In genomic region chr3:41602933-41603332, GRCm38 (mm10) we compare ENCODE assay signal across 11 mouse cellular contexts. TPM values are rescaled to one million over a fixed set of nuclear protein-coding genes. Genes with fewer than 3 reads are reported as not detected.
DNase-seq lines count a peak whose midpoint lies in the region; ATAC-seq and TF ChIP-seq lines count a peak whose summit lies in the region.
"Had no signal": no experiment of that assay in that cellular context is flagged by ENCODE, and none has a peak within 500 bp of the region (broad histone marks: within the 10 kb centered on the region; RNA-seq: fewer than 3 reads in every experiment).

No protein-coding gene starts in this region.

- TF ChIP-seq POLR2A in myocyte (IDR thresholded peaks at IDR 0.05; ENCODE audit: insufficient read length, low read depth) = no peak

- H3K4me3 ChIP-seq in heart, embryonic 16.5 days (ENCODE audit: low read length) = no peak overlapping the region
- no peak overlapping the region for H3K4me3 ChIP-seq in midbrain, embryonic 12.5 days
- H3K4me3 ChIP-seq in midbrain, embryonic 11.5 days (ENCODE audit: low read depth, low read length) = no peak overlapping the region
- no peak overlapping the region for H3K4me3 ChIP-seq in forebrain, embryonic 16.5 days (replicated peaks; ENCODE audit: low read length)
- H3K4me3 ChIP-seq in myocyte = no peak overlapping the region
- H3K4me3 ChIP-seq: layer of hippocampus, adult 2 months had no signal

- no peaks in the 10 kb centered on the region for H3K79me2 ChIP-seq in myocyte (ENCODE audit: control insufficient read depth, insufficient read depth)

- no peak for ATAC-seq in heart, embryonic 16.5 days (replicated peaks; ENCODE audit: extremely low read depth, insufficient read depth, low FRiP score)
- ATAC-seq in midbrain, embryonic 12.5 days (ENCODE audit: low FRiP score, low read depth) = no peak
- no peak for ATAC-seq in midbrain, embryonic 11.5 days (ENCODE audit: low FRiP score)
- ATAC-seq in forebrain, embryonic 16.5 days = 0 out of 2 replicates have a peak, but pooled peaks have one; percentile 1
- ATAC-seq: lung, postnatal 0 days had no signal

- 51% methylated on average over 10 of the region's 10 CpGs for WGBS in heart, embryonic 16.5 days
- WGBS in midbrain, embryonic 12.5 days = 53% methylated on average over 10 of the region's 10 CpGs
- WGBS in midbrain, embryonic 11.5 days = 62% methylated on average over 10 of the region's 10 CpGs
- 30% methylated on average over 10 of the region's 10 CpGs for WGBS in forebrain, embryonic 16.5 days

- no peak overlapping the region for H3K27ac ChIP-seq in heart, embryonic 16.5 days (ENCODE audit: low read length)
- H3K27ac ChIP-seq in midbrain, embryonic 12.5 days (replicated peaks) = peak overlapping the region; percentile 60; the same call in 1 of the 2 replicates
- H3K27ac ChIP-seq in midbrain, embryonic 11.5 days (ENCODE audit: low read depth, low read length) = no peak overlapping the region
- H3K27ac ChIP-seq in forebrain, embryonic 16.5 days (ENCODE audit: low read length) = no peak overlapping the region
- H3K27ac ChIP-seq: layer of hippocampus, adult 2 months had no signal

- H3K36me3 ChIP-seq in heart, embryonic 16.5 days (ENCODE audit: control insufficient read depth, insufficient read depth) = peaks cover 29% of the 10 kb centered on the region
- peaks cover 40% of the 10 kb centered on the region for H3K36me3 ChIP-seq in midbrain, embryonic 12.5 days
- H3K36me3 ChIP-seq in midbrain, embryonic 11.5 days (ENCODE audit: control insufficient read depth, insufficient read depth, low read length) = peaks cover 4% of the 10 kb centered on the region; the same call in 1 of the 2 replicates
- peaks cover 14% of the 10 kb centered on the region; the same call in 1 of the 2 replicates for H3K36me3 ChIP-seq in forebrain, embryonic 16.5 days (ENCODE audit: control insufficient read depth, insufficient read depth)
- peaks cover 19% of the 10 kb centered on the region for H3K36me3 ChIP-seq in myocyte (ENCODE audit: control insufficient read depth, insufficient read depth)

- no peaks in the 10 kb centered on the region for H3K9me3 ChIP-seq in heart, embryonic 16.5 days (replicated peaks; ENCODE audit: control insufficient read depth, low read length)
- H3K9me3 ChIP-seq in midbrain, embryonic 12.5 days = no peaks in the 10 kb centered on the region
- no peaks in the 10 kb centered on the region for H3K9me3 ChIP-seq in midbrain, embryonic 11.5 days (ENCODE audit: control insufficient read depth, low read length)
- H3K9me3 ChIP-seq in forebrain, embryonic 16.5 days (ENCODE audit: control insufficient read depth, low read length) = no peaks in the 10 kb centered on the region

- no peak overlapping the region for H3K4me2 ChIP-seq in heart, embryonic 16.5 days (ENCODE audit: low read depth, low read length)
- H3K4me2 ChIP-seq in midbrain, embryonic 12.5 days (replicated peaks) = no peak overlapping the region
- no peak overlapping the region for H3K4me2 ChIP-seq in midbrain, embryonic 11.5 days
- no peak overlapping the region for H3K4me2 ChIP-seq in forebrain, embryonic 16.5 days (ENCODE audit: low read length)
- peak overlapping the region; percentile 44 for H3K4me2 ChIP-seq in myocyte (ENCODE audit: low read depth)

- H3K27me3 ChIP-seq in heart, embryonic 16.5 days (ENCODE audit: control insufficient read depth, insufficient read depth, low read length) = no peaks in the 10 kb centered on the region
- no peaks in the 10 kb centered on the region for H3K27me3 ChIP-seq in midbrain, embryonic 12.5 days
- H3K27me3 ChIP-seq in midbrain, embryonic 11.5 days (ENCODE audit: control insufficient read depth, insufficient read depth, low read length) = no peaks in the 10 kb centered on the region
- no peaks in the 10 kb centered on the region for H3K27me3 ChIP-seq in forebrain, embryonic 16.5 days (replicated peaks; ENCODE audit: control insufficient read depth, insufficient read depth, low read length)
- no peaks in the 10 kb centered on the region for H3K27me3 ChIP-seq in myocyte (ENCODE audit: control insufficient read depth, insufficient read depth, insufficient read length)

- H3K9ac ChIP-seq in heart, embryonic 16.5 days (ENCODE audit: low read length) = peak overlapping the region; percentile 18; the same call in 1 of the 2 replicates
- H3K9ac ChIP-seq in midbrain, embryonic 12.5 days (replicated peaks) = no peak overlapping the region
- H3K9ac ChIP-seq in midbrain, embryonic 11.5 days (ENCODE audit: low read length) = no peak overlapping the region
- H3K9ac ChIP-seq in forebrain, embryonic 16.5 days (replicated peaks; ENCODE audit: low read depth, low read length) = no peak overlapping the region

- no peak overlapping the region for H3ac ChIP-seq in myocyte (ENCODE audit: control insufficient read depth, insufficient read length)

- peaks cover 45% of the 10 kb centered on the region for H3K4me1 ChIP-seq in heart, embryonic 16.5 days (ENCODE audit: control insufficient read depth, insufficient read depth, low read length)
- H3K4me1 ChIP-seq in midbrain, embryonic 12.5 days = peaks cover 16% of the 10 kb centered on the region
- H3K4me1 ChIP-seq in midbrain, embryonic 11.5 days (ENCODE audit: control insufficient read depth, insufficient read depth, low read length) = peaks cover 9% of the 10 kb centered on the region; the same call in 1 of the 2 replicates
- H3K4me1 ChIP-seq in forebrain, embryonic 16.5 days (replicated peaks; ENCODE audit: control insufficient read depth, insufficient read depth, low read length) = peaks cover 9% of the 10 kb centered on the region

- intact Hi-C loops in heart, postnatal 36 days (cut with DNase I) = loop anchor here (5.0 kb wide), 1 partner anchor 421 kb away; no protein-coding TSS in a partner anchor

- no peak for DNase-seq in heart, postnatal 36 days
- no peak for DNase-seq in midbrain, embryonic 11.5 days (ENCODE audit: low spot score, missing footprints)
- DNase-seq in spleen, adult 12 weeks (ENCODE audit: low spot score) = no peak
- DNase-seq in natural killer cell, adult 2 months (ENCODE audit: low spot score in 2 of 2) = no peak
- DNase-seq: cerebellum, adult 18-20 months had no signal

TF ChIP-seq in myocyte, 11 proteins besides CTCF, POLR2A, EP300 and RAD21:
- no peak for TF ChIP-seq E2F4 (IDR thresholded peaks at IDR 0.05; ENCODE audit: insufficient read depth)
- TF ChIP-seq USF1 (IDR thresholded peaks at IDR 0.05; ENCODE audit: low read depth) = no peak
- TF ChIP-seq REST (IDR thresholded peaks at IDR 0.05; ENCODE audit: insufficient read depth, insufficient read length) = no peak
- TF ChIP-seq TCF3 (IDR thresholded peaks at IDR 0.05; ENCODE audit: insufficient read length, low read depth) = no peak
- TF ChIP-seq TCF12 (IDR thresholded peaks at IDR 0.05; ENCODE audit: insufficient read depth, poor library complexity, severe bottlenecking) = no peak
- TF ChIP-seq MYOD1 (IDR thresholded peaks at IDR 0.05; ENCODE audit: control insufficient read depth in 1 of 3, insufficient read length in 2 of 3, low read depth in 2 of 3) = no peak
- no peak for TF ChIP-seq CEBPB (IDR thresholded peaks at IDR 0.05; ENCODE audit: insufficient read depth, poor library complexity, severe bottlenecking)
- TF ChIP-seq SRF (IDR thresholded peaks at IDR 0.05; ENCODE audit: control insufficient read depth, insufficient read length, low read depth) = no peak
- TF ChIP-seq POLR2AphosphoS2 (IDR thresholded peaks at IDR 0.05; ENCODE audit: insufficient read length, low read depth) = no peak
- no peak for TF ChIP-seq MYOG (IDR thresholded peaks at IDR 0.05; ENCODE audit: control insufficient read depth in 1 of 3, insufficient read depth in 1 of 3, insufficient read length in 2 of 3, low read depth in 2 of 3)
TF ChIP-seq in myocyte: peak in this region for 0.

RNA-seq across cellular contexts. Expression of gene Jade1, which starts 47.4 kb away (rescaled TPM):
- 13.4 and 14.8 TPM in 2 replicates for polyA plus RNA-seq in heart, embryonic 16.5 days (2015; fragmentation: Nextera tagmentation; extraction: Ambion mirVana)
- 10 to 100 TPM; 30.2 to 41.1 TPM for total RNA-seq in heart, postnatal 36 days (2021)
- 19.5 and 19.7 TPM in 2 replicates for polyA plus RNA-seq in midbrain, embryonic 12.5 days (2016; fragmentation: Nextera tagmentation; extraction: Ambion mirVana)
- polyA plus RNA-seq in midbrain, embryonic 11.5 days (2014; fragmentation: Nextera tagmentation; extraction: Ambion mirVana) = 17.1 and 20.2 TPM in 2 replicates
- polyA plus RNA-seq in forebrain, embryonic 16.5 days (2015; fragmentation: Nextera tagmentation; extraction: Ambion mirVana) = 20.7 and 23.6 TPM in 2 replicates
- polyA plus RNA-seq in myocyte (2012; fragmentation: generic; extraction: Trizol) = 8.8 TPM
